Comparison of ENCODE assay signal across 16 mouse cellular contexts in genomic region chrX:164508728-164509127, GRCm38 (mm10). TPM values are rescaled to one million over a fixed set of nuclear protein-coding genes. Genes with fewer than 3 reads are reported as not detected.
A peak's percentile ranks its signal among the peaks of the same experiment; 100 is the strongest.
DNase-seq lines count a peak whose midpoint lies in the region; ATAC-seq and TF ChIP-seq lines count a peak whose summit lies in the region.
"Had no signal": no experiment of that assay in that cellular context is flagged by ENCODE, and none has a peak within 500 bp of the region (broad histone marks: within the 10 kb centered on the region; RNA-seq: fewer than 3 reads in every experiment).

No protein-coding gene starts in this region.

- no peak overlapping the region for H3K27ac ChIP-seq in embryonic facial prominence, embryonic 14.5 days (replicated peaks; ENCODE audit: low read depth, low read length)
- no peak overlapping the region for H3K27ac ChIP-seq in embryonic facial prominence, embryonic 10.5 days (replicated peaks)
- peak overlapping the region; percentile 8; the same call in 1 of the 2 replicates for H3K27ac ChIP-seq in kidney, postnatal 0 days
- H3K27ac ChIP-seq: embryonic facial prominence, embryonic 15.5 days; forebrain, embryonic 12.5 days; heart, embryonic 13.5 days; neural tube, embryonic 12.5 days had no signal

- H3K27me3 ChIP-seq in embryonic facial prominence, embryonic 14.5 days (replicated peaks; ENCODE audit: control insufficient read depth, insufficient read depth, low read length): peaks cover 2% of the 10 kb centered on the region; the same call in 1 of the 2 replicates
- H3K27me3 ChIP-seq in embryonic facial prominence, embryonic 10.5 days (replicated peaks; ENCODE audit: low read depth, poor library complexity, severe bottlenecking): peaks cover 90% of the 10 kb centered on the region
- H3K27me3 ChIP-seq in kidney, postnatal 0 days (ENCODE audit: insufficient read depth, low read length): no peaks in the 10 kb centered on the region
- H3K27me3 ChIP-seq: embryonic facial prominence, embryonic 15.5 days; heart, embryonic 13.5 days; neural tube, embryonic 12.5 days had no signal

- H3K4me3 ChIP-seq in embryonic facial prominence, embryonic 14.5 days (ENCODE audit: low read depth, low read length): no peak overlapping the region
- H3K4me3 ChIP-seq in embryonic facial prominence, embryonic 10.5 days: no peak overlapping the region
- no peak overlapping the region for H3K4me3 ChIP-seq in kidney, postnatal 0 days (replicated peaks; ENCODE audit: low read depth, low read length)
- H3K4me3 ChIP-seq: embryonic facial prominence, embryonic 15.5 days; forebrain, embryonic 12.5 days; heart, embryonic 13.5 days; neural tube, embryonic 12.5 days had no signal

- H3K9ac ChIP-seq in embryonic facial prominence, embryonic 14.5 days (ENCODE audit: low read depth, low read length): no peak overlapping the region
- no peak overlapping the region for H3K9ac ChIP-seq in kidney, postnatal 0 days (ENCODE audit: low read depth, low read length)
- H3K9ac ChIP-seq: embryonic facial prominence, embryonic 15.5 days; forebrain, embryonic 12.5 days; heart, embryonic 13.5 days; neural tube, embryonic 12.5 days had no signal

- no peak for ATAC-seq in embryonic facial prominence, embryonic 14.5 days (ENCODE audit: low read depth)
- no peak for ATAC-seq in kidney, postnatal 0 days (replicated peaks; ENCODE audit: low FRiP score, low read depth)

- no peaks in the 10 kb centered on the region for H3K36me3 ChIP-seq in embryonic facial prominence, embryonic 14.5 days (ENCODE audit: control insufficient read depth, insufficient read depth, low read length)
- no peaks in the 10 kb centered on the region for H3K36me3 ChIP-seq in embryonic facial prominence, embryonic 10.5 days (replicated peaks)
- H3K36me3 ChIP-seq in kidney, postnatal 0 days (ENCODE audit: insufficient read depth, low read length): no peaks in the 10 kb centered on the region
- H3K36me3 ChIP-seq: embryonic facial prominence, embryonic 15.5 days; forebrain, embryonic 12.5 days; heart, embryonic 13.5 days; neural tube, embryonic 12.5 days had no signal

- WGBS in embryonic facial prominence, embryonic 14.5 days: 49% methylated on average over 3 of the region's 3 CpGs
- 68% methylated on average over 3 of the region's 3 CpGs for WGBS in embryonic facial prominence, embryonic 10.5 days
- 46% methylated on average over 3 of the region's 3 CpGs for WGBS in kidney, postnatal 0 days

- H3K4me2 ChIP-seq in embryonic facial prominence, embryonic 14.5 days (ENCODE audit: low read depth, low read length): no peak overlapping the region
- no peak overlapping the region for H3K4me2 ChIP-seq in kidney, postnatal 0 days (ENCODE audit: low read length)
- H3K4me2 ChIP-seq: embryonic facial prominence, embryonic 15.5 days; forebrain, embryonic 12.5 days; heart, embryonic 13.5 days; liver, embryonic 11.5 days; neural tube, embryonic 12.5 days had no signal

- peak; percentile 31 for DNase-seq in embryonic facial prominence, embryonic 14.5 days (ENCODE audit: low spot score)
- DNase-seq in embryonic facial prominence, embryonic 10.5 days (ENCODE audit: low spot score): no peak
- DNase-seq in kidney, postnatal 0 days (ENCODE audit: low spot score): peak; percentile 2
- DNase-seq in kidney, postnatal 4 days: no peak
- peak; percentile 24 for DNase-seq in ovary, adult 18-20 months (ENCODE audit: low spot score)
- DNase-seq in ovary, postnatal 36 days (ENCODE audit: low spot score): no peak
- no peak for DNase-seq in liver
- DNase-seq in left cerebral cortex, adult 9 months (ENCODE audit: low spot score in 2 of 2): no peak
- DNase-seq: cerebellum, adult 11-12 months; midbrain, embryonic 14.5 days; thymus, adult 2 months had no signal

- TF ChIP-seq CTCF in kidney, postnatal 0 days (IDR thresholded peaks at IDR 0.05; ENCODE audit: low read depth): no peak

- no peaks in the 10 kb centered on the region for H3K9me3 ChIP-seq in embryonic facial prominence, embryonic 14.5 days (ENCODE audit: control insufficient read depth, low read length)
- H3K9me3 ChIP-seq in embryonic facial prominence, embryonic 10.5 days: no peaks in the 10 kb centered on the region
- no peaks in the 10 kb centered on the region for H3K9me3 ChIP-seq in kidney, postnatal 0 days (replicated peaks; ENCODE audit: low read length)
- H3K9me3 ChIP-seq: embryonic facial prominence, embryonic 15.5 days; forebrain, embryonic 12.5 days; heart, embryonic 13.5 days; neural tube, embryonic 12.5 days had no signal

- no peaks in the 10 kb centered on the region for H3K4me1 ChIP-seq in embryonic facial prominence, embryonic 14.5 days (ENCODE audit: control insufficient read depth, insufficient read depth, low read length)
- peaks cover 13% of the 10 kb centered on the region for H3K4me1 ChIP-seq in embryonic facial prominence, embryonic 10.5 days
- H3K4me1 ChIP-seq in kidney, postnatal 0 days (replicated peaks; ENCODE audit: insufficient read depth, low read length): no peaks in the 10 kb centered on the region
- H3K4me1 ChIP-seq: embryonic facial prominence, embryonic 15.5 days; forebrain, embryonic 12.5 days; heart, embryonic 13.5 days; neural tube, embryonic 12.5 days had no signal

RNA-seq across cellular contexts. Expression of gene Asb9, which starts 2.6 kb away (rescaled TPM):
- 1.1 and 1.4 TPM in 2 replicates for polyA plus RNA-seq in embryonic facial prominence, embryonic 14.5 days (2014; fragmentation: Nextera tagmentation; extraction: Ambion mirVana)
- polyA plus RNA-seq in embryonic facial prominence, embryonic 10.5 days (2016; fragmentation: Nextera tagmentation; extraction: Ambion mirVana): 0.86 and 1.0 TPM in 2 replicates
- polyA plus RNA-seq in kidney, postnatal 0 days (2015; fragmentation: Nextera tagmentation; extraction: Ambion mirVana): 37.9 and 40.6 TPM in 2 replicates
- polyA plus RNA-seq: heart, embryonic 13.5 days; midbrain, embryonic 14.5 days; neural tube, embryonic 12.5 days; thymus, adult 2 months had no signal

Comparison
In these comparisons a context has a peak if more than half of its experiments do, and no peak if none do; other contexts are left out.
1. DNase-seq: peak in embryonic facial prominence, embryonic 14.5 days (single experiment), kidney, postnatal 0 days (single experiment) and ovary, adult 18-20 months (single experiment); none in embryonic facial prominence, embryonic 10.5 days (single experiment), kidney, postnatal 4 days (0 of 2), ovary, postnatal 36 days (single experiment), liver (single experiment) and left cerebral cortex, adult 9 months (0 of 2).
2. RNA of gene Asb9, which starts 2.6 kb away (polyA plus RNA-seq): 37.9 to 40.6 TPM in kidney, postnatal 0 days; 1.1 to 1.4 TPM in embryonic facial prominence, embryonic 14.5 days and 0.86 to 1.0 TPM in embryonic facial prominence, embryonic 10.5 days; every median in the first group is over 10 times any median in the second.